Comparison of ENCODE assay signal across 8 mouse cellular contexts in the genomic region with DNA sequence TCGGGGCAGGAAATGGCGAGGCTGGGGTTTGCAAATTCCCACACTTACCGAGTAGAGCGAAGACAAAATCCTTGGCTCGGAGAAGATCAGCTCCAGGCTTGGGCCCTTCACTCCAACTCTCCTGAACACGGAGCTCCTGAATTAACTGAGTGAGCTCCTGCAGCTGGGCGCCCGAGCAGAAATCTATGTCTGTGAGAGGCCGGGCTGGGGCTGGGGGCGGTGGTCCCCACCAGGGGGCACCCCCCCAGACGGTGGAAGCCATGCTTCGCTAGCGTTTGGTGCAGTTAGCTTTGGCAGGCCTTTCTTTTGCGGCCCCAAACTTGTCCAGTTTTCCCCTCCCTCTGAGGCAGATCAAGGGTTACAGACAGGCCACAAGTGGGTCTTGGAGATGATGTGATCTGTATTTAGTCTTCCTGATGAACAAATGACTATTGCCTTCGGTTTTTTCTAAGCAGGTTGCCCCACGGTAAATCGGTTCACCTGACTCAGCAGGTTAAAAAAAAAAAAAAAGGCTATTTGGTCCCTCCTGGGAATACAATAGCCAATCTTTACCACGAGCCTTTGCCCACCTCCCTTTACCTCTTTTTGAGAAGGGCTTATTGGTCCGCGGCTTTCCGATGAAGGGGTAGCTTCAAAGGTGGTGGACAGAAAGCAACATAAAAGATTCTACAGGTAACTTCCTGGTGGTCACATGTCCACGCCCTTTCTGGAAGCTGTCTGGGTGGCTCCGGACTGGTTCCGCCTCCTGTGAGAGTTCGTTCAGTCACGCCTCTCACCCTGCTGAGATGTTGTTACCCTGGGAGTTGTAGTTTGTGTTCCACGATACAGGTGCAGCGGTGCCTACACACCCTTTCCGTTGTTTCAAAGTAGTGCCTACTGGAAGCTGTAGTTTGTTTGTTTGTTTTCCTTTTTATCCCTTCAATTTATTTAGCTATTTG. TPM values are rescaled to one million over a fixed set of nuclear protein-coding genes. Genes with fewer than 3 reads are reported as not detected.
DNase-seq lines count a peak whose midpoint lies in the region; ATAC-seq and TF ChIP-seq lines count a peak whose summit lies in the region.

Gene Tmem102 (minus strand): TSS at position 653 of the 938 bp plus-strand sequence.

- peak within 1 kb of the TSS; percentile 98 for H3K4me2 ChIP-seq in intestine, embryonic 15.5 days (replicated peaks)
- H3K4me2 ChIP-seq in liver, embryonic 16.5 days (ENCODE audit: low read depth, low read length) = peak within 1 kb of the TSS; percentile 78; the same call in 1 of the 2 replicates
- peak within 1 kb of the TSS; percentile 99 for H3K4me2 ChIP-seq in stomach, embryonic 16.5 days (ENCODE audit: low read depth, low read length)

- peak within 1 kb of the TSS; percentile 64 for H3K9ac ChIP-seq in intestine, embryonic 15.5 days
- H3K9ac ChIP-seq in liver, embryonic 16.5 days (ENCODE audit: low read depth, low read length) = no peak within 1 kb of the TSS
- peak within 1 kb of the TSS; percentile 83 for H3K9ac ChIP-seq in stomach, embryonic 16.5 days (ENCODE audit: low read length)

- DNase-seq in embryo, embryonic 9.5 days (ENCODE audit: extremely low spot score) = peak; percentile 13
- no peak for DNase-seq in gastrocnemius, adult 18-20 months (ENCODE audit: low spot score)
- no peak for DNase-seq in adrenal gland, adult 18-20 months (ENCODE audit: low spot score in 2 of 2)

- peaks cover 55% of the 10 kb centered on the region for H3K4me1 ChIP-seq in E14TG2a.4 (replicated peaks; ENCODE audit: low read depth, low read length)
- peaks cover 48% of the 10 kb centered on the region for H3K4me1 ChIP-seq in intestine, embryonic 15.5 days (replicated peaks)
- peaks cover 37% of the 10 kb centered on the region for H3K4me1 ChIP-seq in liver, embryonic 16.5 days (ENCODE audit: control insufficient read depth, low read depth, low read length)
- H3K4me1 ChIP-seq in stomach, embryonic 16.5 days (ENCODE audit: control insufficient read depth, insufficient read depth, low read length) = peaks cover 46% of the 10 kb centered on the region

- peak; percentile 48 for ATAC-seq in intestine, embryonic 15.5 days
- ATAC-seq in liver, embryonic 16.5 days (ENCODE audit: low read depth) = no peak
- ATAC-seq in stomach, embryonic 16.5 days (ENCODE audit: insufficient read depth, low FRiP score) = peak; percentile 41
- ATAC-seq in cerebellum, adult (ENCODE audit: insufficient number of reproducible peaks, low FRiP score, low TSS enrichment) = no peak

- 9% methylated on average over 29 of the region's 29 CpGs for WGBS in intestine, embryonic 15.5 days
- 22% methylated on average over 29 of the region's 29 CpGs for WGBS in liver, embryonic 16.5 days (ENCODE audit: insufficient replicate concordance)
- 10% methylated on average over 29 of the region's 29 CpGs for WGBS in stomach, embryonic 16.5 days

- no peaks in the 10 kb centered on the region for H3K9me3 ChIP-seq in E14TG2a.4 (ENCODE audit: low read length)
- H3K9me3 ChIP-seq in intestine, embryonic 15.5 days = no peaks in the 10 kb centered on the region
- H3K9me3 ChIP-seq in liver, embryonic 16.5 days (replicated peaks; ENCODE audit: control insufficient read depth, low read length) = no peaks in the 10 kb centered on the region
- no peaks in the 10 kb centered on the region for H3K9me3 ChIP-seq in stomach, embryonic 16.5 days (replicated peaks; ENCODE audit: control insufficient read depth, low read length)

- no peak for TF ChIP-seq CTCF in E14TG2a.4 (conservative IDR thresholded peaks at IDR 0.05; ENCODE audit: low read length)

- peak within 1 kb of the TSS; percentile 83 for H3K4me3 ChIP-seq in E14TG2a.4 (replicated peaks; ENCODE audit: low read length)
- H3K4me3 ChIP-seq in intestine, embryonic 15.5 days (replicated peaks) = peak within 1 kb of the TSS; percentile 51
- H3K4me3 ChIP-seq in liver, embryonic 16.5 days (ENCODE audit: low read depth, low read length) = peak within 1 kb of the TSS; percentile 11; the same call in 1 of the 2 replicates
- H3K4me3 ChIP-seq in stomach, embryonic 16.5 days (replicated peaks; ENCODE audit: low read length) = peak within 1 kb of the TSS; percentile 72

- peaks cover 49% of the 10 kb centered on the region for H3K27me3 ChIP-seq in E14TG2a.4 (ENCODE audit: insufficient read depth, low read length)
- peaks cover 7% of the 10 kb centered on the region; the same call in 1 of the 2 replicates for H3K27me3 ChIP-seq in intestine, embryonic 15.5 days (replicated peaks)
- H3K27me3 ChIP-seq in liver, embryonic 16.5 days (ENCODE audit: control insufficient read depth, insufficient read depth, low read depth, low read length) = peaks cover 65% of the 10 kb centered on the region
- H3K27me3 ChIP-seq in stomach, embryonic 16.5 days (ENCODE audit: control insufficient read depth, insufficient read depth, low read length) = peaks cover 12% of the 10 kb centered on the region

- no peaks in the 10 kb centered on the region for H3K36me3 ChIP-seq in E14TG2a.4 (ENCODE audit: insufficient read depth, low read length)
- no peaks in the 10 kb centered on the region for H3K36me3 ChIP-seq in intestine, embryonic 15.5 days
- H3K36me3 ChIP-seq in liver, embryonic 16.5 days (ENCODE audit: control insufficient read depth, insufficient read depth) = no peaks in the 10 kb centered on the region
- H3K36me3 ChIP-seq in stomach, embryonic 16.5 days (ENCODE audit: control insufficient read depth, insufficient read depth, low read length) = no peaks in the 10 kb centered on the region

- H3K27ac ChIP-seq in intestine, embryonic 15.5 days = peak within 1 kb of the TSS; percentile 79
- H3K27ac ChIP-seq in liver, embryonic 16.5 days (ENCODE audit: low read length) = no peak within 1 kb of the TSS
- peak within 1 kb of the TSS; percentile 69 for H3K27ac ChIP-seq in stomach, embryonic 16.5 days (ENCODE audit: low read length)

RNA-seq across cellular contexts. Expression of gene Tmem102, which starts in this region (rescaled TPM):
- 31.2 and 31.4 TPM in 2 replicates for polyA plus RNA-seq in intestine, embryonic 15.5 days (2015; fragmentation: Nextera tagmentation; extraction: Ambion mirVana)
- polyA plus RNA-seq in liver, embryonic 16.5 days (2015; fragmentation: Nextera tagmentation; extraction: Ambion mirVana) = 0.62 and 1.0 TPM in 2 replicates
- 14.2 and 15.0 TPM in 2 replicates for polyA plus RNA-seq in stomach, embryonic 16.5 days (2015; fragmentation: Nextera tagmentation; extraction: Ambion mirVana)
- under 1 TPM; 0.14 to 0.18 TPM for total RNA-seq in gastrocnemius, adult 18-20 months (2021)
- total RNA-seq in adrenal gland, adult 18-20 months (2021) = under 1 TPM; 0.36 to 0.51 TPM

Comparison
In these comparisons a context has a peak if more than half of its experiments do, and no peak if none do; other contexts are left out.
1. H3K4me3 ChIP-seq: peak in every context shown above with its lines; median percentile 83 in E14TG2a.4; 72 in stomach, embryonic 16.5 days; 51 in intestine, embryonic 15.5 days; 11 in liver, embryonic 16.5 days.
2. ATAC-seq: peak in intestine, embryonic 15.5 days (single experiment) and stomach, embryonic 16.5 days (single experiment); none in liver, embryonic 16.5 days (single experiment) and cerebellum, adult (single experiment).
3. Peak in every context shown above with its lines, with median percentiles within 50 percentile points of each other: H3K4me2 ChIP-seq.